Mouse (Mus musculus) kidney, postnatal 36 days (tissue): ENCODE data around the gene Olfr703.
A peak's percentile ranks its signal among the peaks of the same experiment; 100 is the strongest.

Experiments
- DNase-seq, 2 experiments: peaks; one replicate each; pipeline ENCODE4 v3.0.0; 2021 to 2022; ENCODE audit warnings: mixed read lengths in 2 of 2

Olfr703 gene

DNA sequence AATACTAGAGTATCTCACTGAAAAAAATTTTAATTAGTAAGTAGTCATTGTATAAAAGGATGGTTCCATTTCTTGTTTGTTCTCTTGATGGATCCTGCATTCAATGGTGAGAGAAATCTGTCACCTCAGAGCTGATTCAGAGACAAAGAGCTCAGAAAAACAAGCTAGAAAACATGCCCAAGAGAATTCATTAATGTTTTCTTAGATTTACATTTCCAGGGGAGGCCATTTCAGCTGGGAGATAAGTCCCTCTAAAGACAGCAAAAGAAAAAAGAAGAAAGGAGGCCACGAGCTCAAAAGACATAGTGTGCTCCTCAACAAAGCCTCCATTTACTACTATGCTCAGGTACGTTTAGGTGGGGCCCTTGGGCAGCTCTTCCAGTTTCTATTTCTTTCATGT is at the start of gene Olfr703:
Olfr703 (plus strand) TSS at position 301 of the 400 bp plus-strand sequence.
- no peak for DNase-seq

- DNase-seq, result no peak
Measured at GRCm38 (mm10) chr7:106808734-106809133, 34.4 kb upstream of the Olfr703 start, which contains the start of gene Olfr700. Olfr700 (minus strand) TSS chr7:106808834.

GRCm38 (mm10) chr7:106813829-106814228 is 29.3 kb upstream of the Olfr703 start, which contains the start of gene Olfr701:
Olfr701 (plus strand) TSS chr7:106814129.
- no peak for DNase-seq

DNA sequence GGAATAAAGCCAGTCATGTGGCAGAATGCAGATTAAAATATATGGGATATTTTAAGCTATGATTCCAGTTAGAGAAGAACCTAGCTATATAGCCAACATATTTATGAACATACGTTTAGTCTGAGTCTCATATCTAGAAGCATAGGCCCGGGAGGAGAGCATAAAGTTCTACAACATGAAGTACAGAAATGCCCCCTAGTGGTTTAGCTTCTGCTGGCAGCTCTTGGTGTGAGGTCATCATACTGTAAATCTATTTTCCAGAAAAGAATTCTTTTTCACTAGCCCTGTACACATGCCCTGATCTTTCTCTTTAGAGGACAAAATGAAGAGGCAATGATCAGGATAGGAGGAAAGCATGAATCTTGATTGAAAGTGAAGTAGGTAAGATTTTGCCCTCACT is 27.4 kb upstream of the Olfr703 start:
- DNase-seq, result peak; percentile 1 to 13

DNA sequence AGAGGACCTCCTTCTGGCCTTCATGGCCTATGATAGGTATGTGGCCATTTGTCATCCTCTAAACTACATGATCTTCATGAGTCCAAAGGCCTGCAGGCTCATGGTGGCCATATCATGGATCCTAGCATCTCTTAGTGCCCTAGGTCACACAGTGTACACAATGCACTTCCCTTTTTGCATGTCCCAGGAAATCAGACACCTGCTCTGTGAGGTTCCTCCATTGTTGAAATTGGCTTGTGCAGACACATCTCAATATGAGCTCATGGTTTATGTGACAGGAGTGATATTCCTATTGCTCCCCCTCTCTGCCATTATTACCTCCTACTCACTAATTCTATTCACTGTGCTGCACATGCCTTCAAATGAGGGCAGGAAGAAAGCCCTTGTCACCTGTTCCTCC is 24.7 kb upstream of the Olfr703 start:
- DNase-seq, result no peak

- no peak for DNase-seq
Measured at GRCm38 (mm10) chr7:106833793-106834192, 9.4 kb upstream of the Olfr703 start, which contains the start of gene Olfr702. Olfr702 (minus strand) TSS chr7:106833893.

DNA sequence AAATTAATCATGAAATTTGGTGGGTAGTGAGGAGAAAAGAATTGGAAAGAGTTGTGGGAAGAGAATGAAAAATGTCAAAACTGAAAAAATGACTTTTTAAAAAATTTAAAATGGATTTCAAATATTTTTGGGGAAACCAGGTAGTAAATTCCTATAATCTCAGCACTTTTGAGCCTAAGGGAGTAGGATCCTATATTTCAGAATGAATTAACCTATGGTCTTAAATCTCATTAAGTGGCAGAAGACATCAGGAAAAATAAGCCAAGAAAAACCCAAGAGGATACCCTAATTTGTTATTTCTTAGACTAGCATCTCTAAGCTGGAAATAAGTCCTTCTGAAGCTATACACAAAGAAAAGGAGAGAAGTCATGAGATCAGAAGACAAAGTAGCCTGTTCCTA is 19.7 kb downstream of the Olfr703 start, which contains the start of gene Olfr704:
Olfr704 (plus strand) TSS at position 301 of the 400 bp plus-strand sequence.
- DNase-seq, result no peak

DNA sequence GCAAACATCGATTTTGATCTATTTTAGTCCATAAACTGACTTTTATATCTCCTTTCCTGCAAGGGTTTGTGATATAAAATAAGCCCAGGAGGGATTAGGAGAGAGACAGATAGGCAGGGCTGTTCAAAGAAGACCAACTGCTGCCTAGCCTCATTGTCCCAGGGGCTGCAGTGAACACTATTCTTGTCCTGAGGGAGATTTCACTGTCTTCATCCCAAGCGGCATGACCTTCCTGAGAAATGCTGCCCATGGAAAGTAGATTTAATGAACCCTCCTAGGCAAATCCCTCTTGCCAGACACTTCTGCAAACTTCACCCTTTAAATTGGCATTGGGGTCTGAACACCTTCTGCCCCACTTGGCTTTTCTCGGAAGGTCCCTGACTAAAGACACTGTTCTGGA is 33.6 kb downstream of the Olfr703 start, which contains the start of gene Olfr705:
Olfr705 (minus strand) TSS at position 101 of the 400 bp plus-strand sequence.
- DNase-seq, result no peak

- DNase-seq, result no peak
Measured at GRCm38 (mm10) chr7:106888062-106888461, 44.9 kb downstream of the Olfr703 start, which contains the start of gene Olfr706. Olfr706 (minus strand) TSS chr7:106888162.
